Mouse (Mus musculus): Measurements from ENCODE around the gene Anapc15-ps.
A peak's percentile ranks its signal among the peaks of the same experiment; 100 is the strongest.

The Anapc15-ps gene

GRCm38 (mm10) chr10:95673351-95673750, at the start of gene Anapc15-ps:
Gene Anapc15-ps (minus strand): TSS chr10:95673451.
- DNase-seq (ENCODE audit: low read depth, low spot score): no peak

- DNase-seq (ENCODE audit: low read depth, low spot score): no peak
Observed at GRCm38 (mm10) chr10:95722203-95722611, 49.0 kb upstream of the Anapc15-ps start.

DNA sequence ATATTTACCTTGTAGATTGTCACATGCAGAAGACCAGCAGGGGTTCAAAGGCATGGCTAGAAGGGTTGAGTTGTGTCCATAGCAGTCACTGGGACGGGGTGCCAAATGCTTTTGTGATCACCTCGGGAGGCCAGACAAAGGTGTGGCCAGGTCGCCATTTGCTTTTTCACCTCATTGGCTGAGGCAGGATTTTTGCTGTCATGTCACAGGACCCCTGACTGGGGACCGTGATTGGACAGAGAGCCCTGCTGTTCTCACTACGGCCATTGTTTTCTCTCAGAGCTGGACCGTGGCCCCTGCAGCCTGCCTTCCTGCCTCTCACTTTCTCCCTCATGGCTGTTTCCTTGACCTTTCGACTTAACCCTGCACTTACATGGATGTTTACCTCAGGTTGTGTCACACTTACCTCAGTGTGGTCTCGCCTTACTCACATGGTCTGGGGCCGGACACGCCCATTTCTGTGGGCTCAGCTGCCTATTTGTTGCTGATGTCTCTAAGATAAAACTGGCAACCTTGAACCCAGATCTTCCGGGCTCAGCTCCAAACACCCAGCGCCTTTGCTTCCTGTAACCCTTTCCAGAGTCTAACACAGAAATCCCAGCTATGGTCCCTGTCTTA, 47.0 kb upstream of the Anapc15-ps start:
- no peak for DNase-seq (ENCODE audit: low read depth, low spot score)

- DNase-seq (ENCODE audit: low read depth, low spot score): no peak
Observed at GRCm38 (mm10) chr10:95719472-95719871, 46.2 kb upstream of the Anapc15-ps start.

DNA sequence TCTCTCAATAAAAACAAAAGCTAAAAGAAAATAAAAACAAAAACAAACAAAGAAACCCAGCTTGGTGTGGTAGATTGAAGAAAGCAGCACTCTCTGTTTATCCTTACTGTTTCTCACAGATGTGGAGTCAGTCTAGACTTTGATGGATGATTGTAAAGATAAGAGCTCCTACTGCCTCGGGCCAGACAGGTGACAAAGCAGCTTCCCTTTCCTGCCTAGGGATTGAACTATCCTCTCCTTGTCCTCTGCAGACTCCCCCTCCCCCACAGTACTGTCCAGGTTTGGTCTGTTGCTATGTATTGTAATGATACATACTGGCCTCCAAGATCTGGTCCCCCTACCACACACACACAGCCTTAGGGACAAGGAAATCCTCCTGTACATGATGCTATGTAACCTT, 45.5 kb upstream of the Anapc15-ps start:
- DNase-seq (ENCODE audit: low read depth, low spot score): no peak

DNA sequence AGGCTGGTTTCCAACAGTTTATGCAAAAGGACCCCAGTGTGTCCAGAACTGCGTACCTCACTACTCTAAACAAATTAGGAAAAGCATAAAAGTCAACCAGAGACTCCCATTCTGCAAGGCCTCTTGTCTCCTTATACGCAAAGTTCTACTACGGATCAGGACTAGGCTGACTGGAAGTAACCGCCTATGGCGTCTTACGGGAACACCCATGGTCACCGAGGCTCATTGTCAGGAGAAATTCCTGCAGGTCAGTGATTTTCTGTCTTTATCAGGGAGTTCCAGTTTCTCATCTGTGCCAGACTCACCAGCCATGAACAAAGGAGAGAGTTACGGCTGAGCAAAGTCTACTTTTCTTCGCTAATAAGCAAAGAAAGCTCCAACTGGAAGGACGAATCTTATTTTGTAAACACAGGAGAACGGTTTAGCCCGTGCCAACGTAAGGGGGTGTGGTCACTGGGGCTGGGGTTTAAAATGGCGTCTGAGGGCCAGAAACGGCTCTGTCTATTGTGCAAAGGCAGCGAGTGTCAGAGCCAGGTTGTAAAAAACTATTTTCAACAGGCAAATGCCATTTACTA, 43.9 kb upstream of the Anapc15-ps start:
- no peak for DNase-seq (ENCODE audit: low read depth, low spot score)

DNA sequence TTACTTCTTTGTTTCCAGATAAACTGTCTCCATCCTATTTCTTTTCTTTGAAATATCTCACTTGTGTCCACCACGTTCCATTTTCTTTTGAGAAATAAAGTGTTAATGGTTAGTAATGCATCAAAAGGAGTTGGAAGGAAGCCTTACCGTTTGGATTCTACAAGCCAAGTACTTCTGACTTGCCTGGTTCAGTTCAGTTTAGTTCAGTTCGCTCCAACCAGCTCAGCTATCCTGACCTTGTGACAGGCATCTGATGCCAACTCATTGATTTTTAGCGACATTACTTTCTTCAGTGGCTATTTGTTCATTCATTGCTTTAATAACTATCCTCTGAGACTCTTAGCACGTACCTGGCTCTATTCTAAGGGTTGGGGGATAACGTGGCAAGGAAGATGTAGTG, 42.4 kb upstream of the Anapc15-ps start:
- no peak for DNase-seq (ENCODE audit: low read depth, low spot score)

- DNase-seq (ENCODE audit: low read depth, low spot score): no peak
Observed at GRCm38 (mm10) chr10:95712221-95712620, 39.0 kb upstream of the Anapc15-ps start.

- no peak for DNase-seq (ENCODE audit: low read depth, low spot score)
Observed at GRCm38 (mm10) chr10:95709903-95710660, 36.8 kb upstream of the Anapc15-ps start.

GRCm38 (mm10) chr10:95709143-95709880, 36.1 kb upstream of the Anapc15-ps start:
- DNase-seq (ENCODE audit: low read depth, low spot score): no peak

DNA sequence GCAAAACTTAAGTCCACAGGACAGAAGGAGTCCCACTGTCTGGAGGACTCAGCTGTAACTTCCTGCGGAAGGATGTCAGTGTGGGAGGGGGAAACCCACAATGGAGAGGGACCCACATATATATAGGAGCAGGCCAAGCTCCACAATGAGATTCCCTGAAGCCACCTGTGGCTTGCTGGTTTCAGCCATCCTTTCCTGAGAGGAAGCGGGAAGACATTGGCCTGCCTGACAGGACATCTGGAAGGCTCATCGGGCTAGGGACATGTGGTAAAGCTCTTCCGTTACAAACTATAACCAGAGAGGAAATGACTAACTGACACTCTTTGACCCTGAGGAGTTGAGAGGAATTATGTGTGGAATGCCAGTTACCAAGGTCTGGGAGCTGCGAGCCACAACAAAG, 34.8 kb upstream of the Anapc15-ps start:
- peak; percentile 50 for DNase-seq (ENCODE audit: low read depth, low spot score)

DNA sequence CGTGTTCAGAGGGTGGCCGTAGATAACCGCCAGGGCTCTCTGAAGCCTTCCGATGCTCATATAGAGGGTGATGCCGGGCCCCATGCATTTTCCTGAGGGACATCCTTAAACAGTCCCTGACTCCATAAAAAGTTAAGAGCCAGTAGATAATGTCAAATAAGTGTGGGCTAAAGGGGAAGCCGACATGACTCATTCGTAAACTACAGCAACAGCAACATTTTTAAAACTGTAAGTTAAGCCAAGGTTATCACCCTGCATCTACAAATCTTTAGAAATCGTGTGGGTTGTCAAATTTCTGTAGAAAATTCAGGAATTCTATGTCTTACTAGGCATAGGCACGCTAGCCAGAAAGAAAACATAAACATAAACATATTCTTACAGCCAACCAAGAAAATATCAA, 33.6 kb upstream of the Anapc15-ps start:
- DNase-seq (ENCODE audit: low read depth, low spot score): no peak

DNA sequence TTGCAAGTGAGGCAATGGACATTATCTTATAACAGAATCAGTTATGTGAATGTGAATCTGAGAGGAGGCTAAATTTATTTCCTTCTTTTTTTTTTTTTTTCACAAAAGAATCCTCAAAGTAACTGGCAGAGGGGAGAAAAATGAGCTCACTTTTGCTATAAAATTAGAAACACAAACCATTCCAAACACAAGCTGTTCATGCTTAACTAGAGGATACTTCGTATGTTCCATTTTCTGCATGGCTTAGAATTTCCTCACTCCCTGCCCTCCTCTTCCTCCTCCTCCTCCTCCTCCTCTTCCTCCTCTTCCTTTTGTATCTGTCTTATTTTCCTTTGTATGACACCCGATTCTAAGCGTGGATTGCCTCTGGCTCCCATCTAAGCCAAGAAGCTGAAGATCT, 32.5 kb upstream of the Anapc15-ps start:
- no peak for DNase-seq (ENCODE audit: low read depth, low spot score)

- no peak for DNase-seq (ENCODE audit: low read depth, low spot score)
Observed at GRCm38 (mm10) chr10:95704847-95705246, 31.6 kb upstream of the Anapc15-ps start.

DNA sequence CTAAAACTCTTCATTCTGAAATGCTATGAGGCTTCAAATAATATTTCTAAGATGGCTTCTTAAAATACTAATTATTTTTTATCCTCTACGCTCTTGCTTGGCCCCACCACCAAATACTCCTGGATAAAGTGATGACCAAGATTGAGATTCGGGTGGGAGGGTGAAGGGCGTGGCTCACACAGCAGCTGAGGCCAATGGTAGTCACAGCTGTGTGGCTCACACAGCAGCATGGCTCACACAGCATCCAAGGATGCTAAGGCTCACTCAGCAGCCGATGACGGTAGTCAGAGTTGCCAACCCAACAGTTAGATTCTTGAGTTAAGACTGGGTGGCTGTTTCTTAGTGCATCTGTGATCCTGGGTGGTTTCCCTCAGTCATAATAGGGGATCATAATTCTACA, 30.5 kb upstream of the Anapc15-ps start:
- no peak for DNase-seq (ENCODE audit: low read depth, low spot score)

- no peak for DNase-seq (ENCODE audit: low read depth, low spot score)
Observed at GRCm38 (mm10) chr10:95700422-95700821, 27.2 kb upstream of the Anapc15-ps start.

DNA sequence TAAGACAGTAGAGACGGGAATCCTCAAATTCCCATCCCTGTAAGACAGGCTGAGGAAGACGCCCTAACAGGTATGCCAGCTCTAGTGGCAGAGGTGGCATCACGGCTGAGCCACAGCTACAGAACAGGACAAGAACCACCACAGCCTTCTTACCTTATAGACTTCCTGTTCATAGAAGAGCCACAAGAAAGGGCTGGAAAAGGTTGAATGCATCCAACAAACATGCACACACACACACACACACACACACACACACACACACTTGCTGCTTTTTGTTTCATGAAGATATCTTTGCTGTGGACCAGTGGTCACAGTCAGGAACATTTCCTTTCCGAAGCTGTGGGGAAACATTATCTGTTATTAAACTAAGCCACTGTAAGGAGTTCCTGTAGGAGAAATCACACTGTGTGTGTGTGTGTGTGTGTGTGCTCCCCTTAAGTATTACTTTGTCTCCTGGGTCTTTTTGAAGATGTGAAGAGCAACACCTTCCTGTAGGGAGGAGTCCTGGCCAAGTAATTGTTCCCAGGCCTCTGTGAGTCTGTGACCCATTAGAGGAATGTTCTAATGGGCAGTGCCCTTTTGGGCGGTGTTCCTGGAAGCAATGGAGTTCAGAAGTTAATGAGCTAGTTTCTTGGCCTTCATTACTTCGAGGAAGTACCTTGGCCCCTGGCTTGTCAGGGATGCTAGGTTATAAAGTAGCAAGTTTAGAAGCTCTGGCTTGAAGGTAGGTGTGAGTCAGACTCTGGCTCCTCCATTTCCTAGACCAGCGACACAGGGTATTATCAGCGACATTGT, 25.9 kb upstream of the Anapc15-ps start:
- peak; percentile 70 for DNase-seq (ENCODE audit: low read depth, low spot score)

DNA sequence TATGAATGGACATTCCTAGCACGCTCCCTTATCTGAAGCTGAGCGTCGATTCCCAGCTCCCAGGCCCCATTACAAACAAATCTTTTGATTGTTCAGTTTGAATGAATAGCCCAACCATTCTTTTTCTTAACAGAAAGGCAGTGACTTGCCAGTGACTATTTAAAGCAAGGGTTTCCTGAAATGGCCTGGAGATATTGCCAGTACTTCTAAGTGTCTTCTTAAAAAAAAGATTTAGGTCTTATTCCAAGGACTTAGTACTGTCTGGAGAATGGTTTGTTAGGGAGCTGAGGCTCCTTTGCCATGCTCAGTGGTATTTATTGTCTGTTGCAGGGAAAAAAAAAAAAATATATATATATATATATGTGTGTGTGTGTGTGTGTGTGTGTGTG, 23.0 kb upstream of the Anapc15-ps start:
- no peak for DNase-seq (ENCODE audit: low read depth, low spot score)

DNA sequence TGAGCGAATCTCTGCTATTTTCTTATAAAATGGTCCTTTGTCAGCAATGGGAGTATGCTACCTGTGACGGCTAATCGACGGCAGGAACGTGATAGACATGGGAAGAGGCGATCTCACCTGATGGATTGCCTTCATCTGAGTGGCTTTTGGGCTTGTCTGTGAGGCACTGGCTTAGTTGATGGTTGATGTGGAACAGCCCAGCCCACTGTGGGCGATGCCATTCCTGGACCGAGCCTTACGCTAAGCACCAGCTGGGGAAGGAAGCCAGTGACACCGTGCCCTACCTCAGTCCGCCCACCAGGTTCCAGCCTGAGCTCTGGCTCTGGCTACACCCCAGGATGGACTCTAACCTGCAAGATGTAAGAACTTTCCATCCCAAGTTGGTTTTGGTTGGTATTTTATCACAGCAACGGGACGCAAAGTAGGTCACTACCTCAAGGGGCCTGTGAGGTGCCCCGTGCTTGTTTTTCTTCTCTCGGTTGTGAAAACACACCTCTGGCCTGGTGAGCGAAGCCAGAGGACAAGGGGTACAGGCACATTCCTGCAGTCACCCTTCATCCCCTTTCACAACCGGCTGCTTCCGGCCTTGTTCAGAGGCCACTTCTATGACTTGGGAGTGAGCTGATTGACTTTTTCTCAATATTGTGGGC, 22.5 kb upstream of the Anapc15-ps start:
- no peak for DNase-seq (ENCODE audit: low read depth, low spot score)

GRCm38 (mm10) chr10:95694559-95695251, 21.5 kb upstream of the Anapc15-ps start:
- no peak for DNase-seq (ENCODE audit: low read depth, low spot score)
